Mouse (Mus musculus) kidney, adult 2 months (tissue): ENCODE results near the gene Mrpl36. TPM values are rescaled to one million over a fixed set of nuclear protein-coding genes. Genes with fewer than 3 reads are reported as not detected.

Experiments used
- DNase-seq: peaks from one replicate; pipeline ENCODE4 v3.0.0; 2021
- H3K27ac ChIP-seq: fragments of 200-500 bp; 2 replicates; pipeline ENCODE4 v1.5.1; 2012; ENCODE audit warnings: low read depth, low read length, control low read depth, inconsistent platforms; ENCODE audit not compliant: insufficient read depth
- H3K27me3 ChIP-seq: fragments of 200-500 bp; replicated peaks from 2 replicates; pipeline ENCODE4 v1.6.1; 2012; ENCODE audit warnings: mild to moderate bottlenecking, moderate library complexity, low read length, inconsistent platforms; ENCODE audit not compliant: control insufficient read depth, insufficient read depth
- H3K36me3 ChIP-seq: fragments of 200-500 bp; 2 replicates; pipeline ENCODE4 v1.6.1; 2012; ENCODE audit warnings: mild to moderate bottlenecking, moderate library complexity, low read length, inconsistent platforms; ENCODE audit not compliant: control insufficient read depth, insufficient read depth
- H3K4me1 ChIP-seq: fragments of 200-500 bp; 2 replicates; pipeline ENCODE4 v1.6.1; 2011; ENCODE audit warnings: low read length; ENCODE audit not compliant: control insufficient read depth, insufficient read depth
- H3K4me3 ChIP-seq: fragments of 200-500 bp; 2 replicates; pipeline ENCODE4 v1.5.1; 2011; ENCODE audit warnings: mild to moderate bottlenecking, low read depth, low read length, control low read depth; ENCODE audit not compliant: insufficient read depth
- CTCF ChIP-seq: fragments of 200-500 bp; conservative IDR thresholded peaks from 2 replicates; pipeline ENCODE4 v1.5.1; 2011; ENCODE audit warnings: low read depth, mild to moderate bottlenecking, control low read depth, low read length, moderate library complexity, mixed read lengths; ENCODE audit not compliant: insufficient read depth, insufficient read length
- POLR2A ChIP-seq: fragments of 200-500 bp; IDR thresholded peaks from one replicate; pipeline ENCODE4 v1.6.1; 2011; ENCODE audit warnings: low read depth, low read length, control low read depth
- WGBS: fragments of 180-500 bp; shearing (Covaris S2); methylation state at CpG from one replicate; pipeline ENCODE4 v1.1.7; 2018; 5-methylcytosine and 5-hydroxymethylcytosine counted together
- polyA plus RNA-seq: library from polyadenylated mRNA; depleted of rRNA; stranded (reverse); fragments of >200 nt; gene quantifications from 2 replicates; pipeline ENCODE4 v1.2.3, GENCODE M21; 2012

Mrpl36 gene
- polyA plus RNA-seq, 1 experiment: 95.0 TPM

GRCm38 (mm10) chr13:73347171-73347570 is 18.9 kb downstream of the Mrpl36 start:
- H3K27ac ChIP-seq: no peak overlapping the region
- H3K4me1 ChIP-seq: no peaks in the 10 kb centered on the region
- 47% methylated on average over 3 of the region's 3 CpGs for WGBS
- peak; percentile 23 for DNase-seq
- H3K36me3 ChIP-seq: no peaks in the 10 kb centered on the region
- TF ChIP-seq CTCF: no peak
- TF ChIP-seq POLR2A: no peak
- no peaks in the 10 kb centered on the region for H3K27me3 ChIP-seq
- H3K4me3 ChIP-seq: peak overlapping the region; percentile 26

GRCm38 (mm10) chr13:73347922-73348650 is 19.8 kb downstream of the Mrpl36 start:
- Histone ChIP-seq H3K36me3 (no peaks in the 10 kb centered on the region), H3K27ac (no peak overlapping the region), H3K4me3 (no peak overlapping the region), H3K27me3 (no peaks in the 10 kb centered on the region), H3K4me1 (no peaks in the 10 kb centered on the region)
- TF ChIP-seq POLR2A (no peak), CTCF (no peak)
- DNase-seq: no peak
- WGBS: 59% methylated on average over 7 of the region's 7 CpGs

- DNase-seq: no peak
- Histone ChIP-seq H3K36me3 (no peaks in the 10 kb centered on the region), H3K27ac (no peak overlapping the region), H3K27me3 (no peaks in the 10 kb centered on the region), H3K4me1 (no peaks in the 10 kb centered on the region), H3K4me3 (no peak overlapping the region)
- TF ChIP-seq POLR2A (no peak), CTCF (no peak)
- WGBS: 86% methylated on average over 9 of the region's 9 CpGs
These were observed 22.4 kb downstream of the Mrpl36 start for GRCm38 (mm10) chr13:73350741-73351140.

- Histone ChIP-seq H3K27me3 (no peaks in the 10 kb centered on the region), H3K4me1 (no peaks in the 10 kb centered on the region), H3K36me3 (no peaks in the 10 kb centered on the region), H3K4me3 (no peak overlapping the region), H3K27ac (no peak overlapping the region)
- 58% methylated on average over 3 of the region's 3 CpGs for WGBS
- peak; percentile 21 for DNase-seq
- TF ChIP-seq POLR2A: no peak
- TF ChIP-seq CTCF: peak; percentile 58
These were observed 23.6 kb downstream of the Mrpl36 start for GRCm38 (mm10) chr13:73351910-73352309.

- Histone ChIP-seq H3K4me1 (no peaks in the 10 kb centered on the region), H3K27me3 (no peaks in the 10 kb centered on the region), H3K27ac (no peak overlapping the region), H3K4me3 (no peak overlapping the region), H3K36me3 (no peaks in the 10 kb centered on the region)
- TF ChIP-seq POLR2A (no peak), CTCF (no peak)
- no peak for DNase-seq
These were observed 24.2 kb downstream of the Mrpl36 start for GRCm38 (mm10) chr13:73352491-73352890.

GRCm38 (mm10) chr13:73357106-73357505 is 28.8 kb downstream of the Mrpl36 start:
- 87% methylated on average over 3 of the region's 3 CpGs for WGBS
- Histone ChIP-seq H3K27ac (no peak overlapping the region), H3K4me1 (no peaks in the 10 kb centered on the region), H3K36me3 (no peaks in the 10 kb centered on the region), H3K27me3 (no peaks in the 10 kb centered on the region), H3K4me3 (no peak overlapping the region)
- DNase-seq: no peak
- TF ChIP-seq CTCF (no peak), POLR2A (no peak)

- Histone ChIP-seq H3K27me3 (no peaks in the 10 kb centered on the region), H3K27ac (no peak overlapping the region), H3K36me3 (no peaks in the 10 kb centered on the region), H3K4me3 (no peak overlapping the region), H3K4me1 (no peaks in the 10 kb centered on the region)
- 78% methylated on average over 4 of the region's 4 CpGs for WGBS
- no peak for DNase-seq
- TF ChIP-seq CTCF (no peak), POLR2A (no peak)
These were observed 45.1 kb downstream of the Mrpl36 start for GRCm38 (mm10) chr13:73373367-73373766.
